Mouse (Mus musculus) bone marrow, adult 2 months (tissue): ENCODE results near the gene Asrgl1. TPM values are rescaled to one million over a fixed set of nuclear protein-coding genes. Genes with fewer than 3 reads are reported as not detected.

ENCODE experiments used
- H3K27ac ChIP-seq: fragments of 200-500 bp; 2 replicates; pipeline ENCODE4 v1.5.1; 2012; ENCODE audit warnings: low read depth, mild to moderate bottlenecking, control low read depth, inconsistent platforms, low read length; ENCODE audit not compliant: control insufficient read depth, poor library complexity, insufficient read depth
- H3K4me1 ChIP-seq: fragments of 200-500 bp; 2 replicates; pipeline ENCODE4 v1.6.1; 2011; ENCODE audit warnings: low read length; ENCODE audit not compliant: control insufficient read depth, insufficient read depth
- H3K4me3 ChIP-seq: fragments of 200-500 bp; replicated peaks from 2 replicates; pipeline ENCODE3; 2011; ENCODE audit warnings: mild to moderate bottlenecking, low read depth, low read length, control low read depth; ENCODE audit not compliant: control insufficient read depth
- CTCF ChIP-seq: fragments of 200-500 bp; IDR thresholded peaks from 2 replicates; pipeline ENCODE4 v1.5.1; 2011; ENCODE audit warnings: low read length, control low read depth; ENCODE audit not compliant: control insufficient read depth, insufficient read depth
- POLR2A ChIP-seq: fragments of 200-500 bp; IDR thresholded peaks from 2 replicates; pipeline ENCODE4 v1.6.1; 2011; ENCODE audit warnings: low read depth, mild to moderate bottlenecking, control low read depth, low read length, borderline replicate concordance; ENCODE audit not compliant: control insufficient read depth
- WGBS: fragments of 180-500 bp; shearing (Covaris S2); methylation state at CpG from one replicate; pipeline ENCODE4 v1.1.7; 2018; 5-methylcytosine and 5-hydroxymethylcytosine counted together
- polyA plus RNA-seq: library from polyadenylated mRNA; stranded (reverse); fragments of >200 nt; gene quantifications from 2 replicates; pipeline ENCODE4 v1.2.4, GENCODE M21; 2011; ENCODE audit warnings: low replicate concordance; ENCODE audit not compliant: missing spikeins, insufficient read depth, insufficient read length

Gene Asrgl1
- polyA plus RNA-seq, 1 experiment, result 12.4 TPM

GRCm38 (mm10) chr19:9079916-9080315, 55.5 kb downstream of the Asrgl1 start:
- no peak overlapping the region for H3K27ac ChIP-seq
- TF ChIP-seq POLR2A, result no peak
- no peak for TF ChIP-seq CTCF
- 57% methylated on average over 7 of the region's 7 CpGs for WGBS

GRCm38 (mm10) chr19:9076982-9077660, 58.3 kb downstream of the Asrgl1 start:
- WGBS, result 48% methylated on average over 4 of the region's 4 CpGs
- TF ChIP-seq CTCF (no peak), POLR2A (no peak)
- Histone ChIP-seq H3K4me3 (no peak overlapping the region), H3K4me1 (peaks cover 2% of the 10 kb centered on the region; the same call in 1 of the 2 replicates), H3K27ac (no peak overlapping the region)

More at GRCm38 (mm10) chr19:9079916-9080315, 55.5 kb downstream of the Asrgl1 start:
- H3K4me3 ChIP-seq, result no peak overlapping the region
- H3K4me1 ChIP-seq, result peaks cover 1% of the 10 kb centered on the region; the same call in 1 of the 2 replicates

GRCm38 (mm10) chr19:9076035-9076434, 59.4 kb downstream of the Asrgl1 start:
- Histone ChIP-seq H3K4me1 (peaks cover 4% of the 10 kb centered on the region; the same call in 1 of the 2 replicates), H3K4me3 (no peak overlapping the region), H3K27ac (no peak overlapping the region)
- WGBS, result 90% methylated on average over 3 of the region's 3 CpGs
- TF ChIP-seq CTCF, result no peak
- no peak for TF ChIP-seq POLR2A

GRCm38 (mm10) chr19:9075558-9075957, 59.9 kb downstream of the Asrgl1 start:
- WGBS, result 68% methylated on average over 2 of the region's 2 CpGs
- peaks cover 7% of the 10 kb centered on the region for H3K4me1 ChIP-seq
- H3K27ac ChIP-seq, result no peak overlapping the region
- TF ChIP-seq POLR2A (no peak), CTCF (no peak)
- no peak overlapping the region for H3K4me3 ChIP-seq

- TF ChIP-seq POLR2A (no peak), CTCF (no peak)
- WGBS, result 52% methylated on average over 4 of the region's 4 CpGs
- H3K4me1 ChIP-seq, result peaks cover 11% of the 10 kb centered on the region
- H3K4me3 ChIP-seq, result no peak overlapping the region
- peak overlapping the region; percentile 13; the same call in 1 of the 2 replicates for H3K27ac ChIP-seq
Observed at GRCm38 (mm10) chr19:9074424-9074823, 61.0 kb downstream of the Asrgl1 start.

GRCm38 (mm10) chr19:9073776-9074411, 61.5 kb downstream of the Asrgl1 start:
- Histone ChIP-seq H3K4me1 (peaks cover 11% of the 10 kb centered on the region), H3K27ac (no peak overlapping the region), H3K4me3 (no peak overlapping the region)
- WGBS, result 60% methylated on average over 12 of the region's 12 CpGs
- TF ChIP-seq CTCF (no peak), POLR2A (no peak)

- H3K4me1 ChIP-seq, result peaks cover 11% of the 10 kb centered on the region
- no peak overlapping the region for H3K4me3 ChIP-seq
- TF ChIP-seq CTCF (no peak), POLR2A (no peak)
- H3K27ac ChIP-seq, result peak overlapping the region; percentile 49
- whole genome bisulfite sequencing, result 56% methylated on average over 2 of the region's 2 CpGs
Observed at GRCm38 (mm10) chr19:9072157-9072530, 63.3 kb downstream of the Asrgl1 start.

GRCm38 (mm10) chr19:9071456-9072156, 63.8 kb downstream of the Asrgl1 start:
- Histone ChIP-seq H3K4me3 (no peak overlapping the region), H3K27ac (peak overlapping the region; percentile 53), H3K4me1 (peaks cover 11% of the 10 kb centered on the region)
- no peak for TF ChIP-seq POLR2A
- TF ChIP-seq CTCF, result no peak
- 28% methylated on average over 7 of the region's 7 CpGs for WGBS
